Mouse (Mus musculus) hindbrain, embryonic 16.5 days (tissue): Measurements from ENCODE around the gene Tchhl1. TPM values are rescaled to one million over a fixed set of nuclear protein-coding genes. Genes with fewer than 3 reads are reported as not detected.
"Not testable (repeated sequence)": the region's sequence is repeated elsewhere in the genome, so short reads cannot be mapped to it uniquely, and the experiment has no call there.

ENCODE experiments used
- ATAC-seq: fragments of 200-750 bp; cut with Nextera tagmentation; 2 replicates; pipeline ENCODE4 v1.8.0; 2017; ENCODE audit warnings: moderate TSS enrichment, moderate library complexity
- H3K27ac ChIP-seq: fragments of 300-500 bp; sonication (generic); 2 replicates; pipeline ENCODE4 v1.5.1; 2014; ENCODE audit warnings: low read depth, mild to moderate bottlenecking, control low read depth, low read length, moderate library complexity
- H3K27me3 ChIP-seq: fragments of 300-500 bp; sonication (generic); replicated peaks from 2 replicates; pipeline ENCODE4 v1.6.1; 2014; ENCODE audit warnings: low read length; ENCODE audit not compliant: control insufficient read depth, insufficient read depth
- H3K36me3 ChIP-seq: fragments of 300-500 bp; sonication (generic); 2 replicates; pipeline ENCODE4 v1.6.1; 2014; ENCODE audit warnings: mild to moderate bottlenecking, low read length, moderate library complexity, mixed read lengths; ENCODE audit not compliant: control insufficient read depth, insufficient read depth
- H3K4me1 ChIP-seq: fragments of 300-500 bp; sonication (generic); 2 replicates; pipeline ENCODE4 v1.6.1; 2014; ENCODE audit warnings: low read depth, low read length; ENCODE audit not compliant: control insufficient read depth, insufficient read depth
- H3K4me2 ChIP-seq: fragments of 300-500 bp; sonication (generic); 2 replicates; pipeline ENCODE4 v1.6.1; 2014; ENCODE audit warnings: mild to moderate bottlenecking, low read length, control low read depth, moderate library complexity
- H3K4me3 ChIP-seq: fragments of 300-500 bp; sonication (generic); 2 replicates; pipeline ENCODE4 v1.5.1; 2014; ENCODE audit warnings: mild to moderate bottlenecking, low read length, control low read depth, moderate library complexity
- H3K9ac ChIP-seq: fragments of 300-500 bp; sonication (generic); 2 replicates; pipeline ENCODE4 v1.6.1; 2014; ENCODE audit warnings: low read depth, mild to moderate bottlenecking, control low read depth, low read length, moderate library complexity
- H3K9me3 ChIP-seq: fragments of 300-500 bp; sonication (generic); 2 replicates; pipeline ENCODE4 v1.6.1; 2014; ENCODE audit warnings: mild to moderate bottlenecking, low read length, moderate library complexity; ENCODE audit not compliant: control insufficient read depth
- WGBS: fragments of 180-500 bp; shearing (Covaris S2); extraction: QIAGEN DNeasy Blood & Tissue Kit; methylation state at CpG from one replicate; pipeline ENCODE4 v1.1.7; 2014; 5-methylcytosine and 5-hydroxymethylcytosine counted together
- polyA plus RNA-seq: library from polyadenylated mRNA; unstranded; fragments of >200 nt; fragmentation: Nextera tagmentation; extraction: Ambion mirVana; gene quantifications from 2 replicates; pipeline ENCODE4 v1.2.1, GENCODE M21; 2015

Gene Tchhl1
- polyA plus RNA-seq, 1 experiment from 2014 or later = not detected

DNA sequence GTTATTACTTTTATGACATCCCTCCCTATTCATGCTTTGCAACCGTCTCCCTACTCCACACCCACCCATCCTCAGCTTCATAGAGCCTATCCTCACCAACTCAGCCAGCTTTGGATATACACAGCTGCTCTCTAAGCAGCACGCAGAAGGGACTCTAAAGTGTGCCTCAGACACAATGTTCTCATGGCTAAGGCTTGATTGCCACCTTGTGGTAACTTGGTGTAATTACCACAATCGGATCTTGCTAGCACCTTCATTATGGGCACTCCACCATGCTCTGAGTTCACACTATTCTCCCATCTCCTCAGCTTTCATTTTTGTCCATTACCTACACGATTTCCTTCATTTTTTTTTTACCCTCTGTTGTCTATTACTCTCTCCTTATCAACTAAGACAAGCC lies 25.4 kb downstream of the Tchhl1 start:
- no peak overlapping the region for H3K4me3 ChIP-seq
- under 1% methylated on average over 4 of the region's 4 CpGs for WGBS

DNA sequence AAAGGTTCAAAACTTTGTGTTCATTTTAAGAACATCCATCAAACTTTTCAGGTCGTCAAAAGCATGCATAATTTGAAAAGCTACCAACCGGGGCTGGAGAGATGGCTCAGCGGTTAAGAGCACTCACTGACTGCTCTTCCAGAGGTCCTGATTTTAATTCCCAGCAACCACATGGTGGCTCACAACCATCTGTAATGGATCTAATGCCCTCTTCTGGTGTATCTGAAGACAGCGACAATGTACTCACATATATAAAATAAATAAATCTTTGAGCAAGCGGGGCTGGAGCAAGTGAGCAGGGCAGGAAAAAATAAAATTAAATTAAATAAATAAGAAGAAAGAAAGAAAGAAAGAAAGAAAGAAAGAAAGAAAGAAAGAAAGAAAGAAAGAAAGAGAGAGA lies 26.2 kb downstream of the Tchhl1 start:
- 36% methylated on average over 5 of the region's 5 CpGs for WGBS
- not testable (repeated sequence) for H3K36me3 ChIP-seq

More for the DNA sequence above, 25.4 kb downstream of the Tchhl1 start:
- H3K9ac ChIP-seq = no peak overlapping the region
- H3K27me3 ChIP-seq = no peaks in the 10 kb centered on the region
- no peaks in the 10 kb centered on the region for H3K36me3 ChIP-seq
- peak; percentile 97 for ATAC-seq
- no peak overlapping the region for H3K4me2 ChIP-seq
- no peaks in the 10 kb centered on the region for H3K4me1 ChIP-seq
- H3K27ac ChIP-seq = no peak overlapping the region
- H3K9me3 ChIP-seq = no peaks in the 10 kb centered on the region

DNA sequence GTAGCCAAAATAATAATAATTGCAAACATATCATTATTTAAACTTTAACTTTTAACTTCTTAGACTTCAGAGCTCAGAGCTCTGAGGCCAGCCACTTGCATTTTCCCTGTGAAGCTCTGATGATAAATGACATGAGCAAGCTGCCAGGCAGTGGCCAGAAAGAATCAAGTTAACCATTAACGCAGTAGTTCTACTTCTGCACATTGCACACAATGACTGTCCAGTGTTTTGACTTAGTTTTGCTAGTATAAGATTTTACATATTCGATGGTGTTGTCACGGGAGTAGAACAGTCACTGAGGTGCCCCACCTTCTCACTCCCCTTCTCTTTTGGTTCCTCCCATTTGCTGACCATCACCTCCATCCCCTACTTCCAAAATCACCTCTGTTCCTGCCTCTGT lies 28.6 kb downstream of the Tchhl1 start:
- ATAC-seq = no peak
- WGBS = 77% methylated on average over 3 of the region's 3 CpGs
- H3K4me3 ChIP-seq = no peak overlapping the region
- H3K27ac ChIP-seq = no peak overlapping the region
- H3K9me3 ChIP-seq = no peaks in the 10 kb centered on the region
- no peaks in the 10 kb centered on the region for H3K27me3 ChIP-seq
- no peaks in the 10 kb centered on the region for H3K4me1 ChIP-seq
- H3K9ac ChIP-seq = no peak overlapping the region
- H3K4me2 ChIP-seq = no peak overlapping the region
- no peaks in the 10 kb centered on the region for H3K36me3 ChIP-seq

More for the DNA sequence above, 26.2 kb downstream of the Tchhl1 start:
- not testable (repeated sequence) for H3K27ac ChIP-seq, H3K27me3 ChIP-seq, H3K4me3 ChIP-seq, H3K4me2 ChIP-seq, H3K4me1 ChIP-seq, H3K9ac ChIP-seq, H3K9me3 ChIP-seq, ATAC-seq

DNA sequence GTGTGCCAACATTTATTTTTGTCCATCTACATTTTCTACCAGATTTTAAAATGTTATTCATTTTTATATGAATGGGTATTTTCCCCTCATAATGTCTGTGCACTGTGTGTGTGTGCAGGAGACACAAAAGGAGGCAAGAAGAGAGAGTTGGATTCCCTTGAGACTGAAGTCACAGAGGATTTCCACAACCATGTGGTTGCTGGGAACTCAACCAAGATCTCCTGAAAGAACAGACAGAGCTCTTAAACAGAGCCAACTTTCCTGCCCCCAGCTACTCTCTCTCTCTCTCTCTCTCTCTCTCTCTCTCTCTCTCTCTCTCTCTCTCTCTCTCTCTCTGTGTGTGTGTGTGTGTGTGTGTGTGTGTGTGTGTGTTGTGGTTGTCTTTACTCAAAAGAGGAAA lies 30.6 kb downstream of the Tchhl1 start:
- Histone ChIP-seq H3K27ac (no peak overlapping the region), H3K36me3 (no peaks in the 10 kb centered on the region), H3K27me3 (no peaks in the 10 kb centered on the region), H3K4me1 (no peaks in the 10 kb centered on the region), H3K4me3 (no peak overlapping the region), H3K9me3 (no peaks in the 10 kb centered on the region), H3K4me2 (no peak overlapping the region), H3K9ac (no peak overlapping the region)
- no peak for ATAC-seq

DNA sequence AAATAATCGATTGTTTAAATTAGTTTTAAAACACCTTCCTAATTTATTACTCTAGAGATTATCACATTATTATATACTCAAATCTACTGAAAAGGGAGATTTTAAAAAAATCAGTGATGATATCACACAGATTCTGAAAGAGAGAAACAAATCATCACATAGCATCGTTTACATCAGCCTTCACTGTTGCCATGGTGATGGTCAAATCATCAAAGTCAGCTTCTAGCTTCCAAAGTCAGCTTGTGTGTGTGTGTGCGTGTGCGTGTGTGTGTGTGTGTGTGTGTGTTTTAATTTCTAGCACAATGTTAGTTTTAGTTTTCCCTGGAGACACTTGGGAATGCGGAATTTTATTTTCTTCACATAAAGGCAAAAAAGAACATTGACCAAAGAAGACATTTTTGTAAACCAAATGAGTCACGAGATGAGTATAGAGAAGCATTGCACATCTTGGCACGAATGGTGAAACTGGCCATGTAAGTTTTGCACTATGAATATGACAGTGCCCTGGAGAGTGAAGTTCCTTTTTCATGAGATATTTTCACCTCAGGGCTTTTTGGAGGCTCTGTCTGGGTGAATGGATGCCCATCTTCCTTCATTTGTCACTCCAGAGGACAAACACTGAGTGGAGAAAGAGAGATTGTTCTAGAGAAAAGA lies 36.1 kb downstream of the Tchhl1 start:
- no peaks in the 10 kb centered on the region for H3K27me3 ChIP-seq
- WGBS = 75% methylated on average over 7 of the region's 7 CpGs
- H3K4me1 ChIP-seq = no peaks in the 10 kb centered on the region
- no peaks in the 10 kb centered on the region for H3K36me3 ChIP-seq
- no peak overlapping the region for H3K9ac ChIP-seq
- no peak for ATAC-seq
- H3K9me3 ChIP-seq = no peaks in the 10 kb centered on the region
- H3K4me2 ChIP-seq = no peak overlapping the region
- H3K4me3 ChIP-seq = no peak overlapping the region
- no peak overlapping the region for H3K27ac ChIP-seq

DNA sequence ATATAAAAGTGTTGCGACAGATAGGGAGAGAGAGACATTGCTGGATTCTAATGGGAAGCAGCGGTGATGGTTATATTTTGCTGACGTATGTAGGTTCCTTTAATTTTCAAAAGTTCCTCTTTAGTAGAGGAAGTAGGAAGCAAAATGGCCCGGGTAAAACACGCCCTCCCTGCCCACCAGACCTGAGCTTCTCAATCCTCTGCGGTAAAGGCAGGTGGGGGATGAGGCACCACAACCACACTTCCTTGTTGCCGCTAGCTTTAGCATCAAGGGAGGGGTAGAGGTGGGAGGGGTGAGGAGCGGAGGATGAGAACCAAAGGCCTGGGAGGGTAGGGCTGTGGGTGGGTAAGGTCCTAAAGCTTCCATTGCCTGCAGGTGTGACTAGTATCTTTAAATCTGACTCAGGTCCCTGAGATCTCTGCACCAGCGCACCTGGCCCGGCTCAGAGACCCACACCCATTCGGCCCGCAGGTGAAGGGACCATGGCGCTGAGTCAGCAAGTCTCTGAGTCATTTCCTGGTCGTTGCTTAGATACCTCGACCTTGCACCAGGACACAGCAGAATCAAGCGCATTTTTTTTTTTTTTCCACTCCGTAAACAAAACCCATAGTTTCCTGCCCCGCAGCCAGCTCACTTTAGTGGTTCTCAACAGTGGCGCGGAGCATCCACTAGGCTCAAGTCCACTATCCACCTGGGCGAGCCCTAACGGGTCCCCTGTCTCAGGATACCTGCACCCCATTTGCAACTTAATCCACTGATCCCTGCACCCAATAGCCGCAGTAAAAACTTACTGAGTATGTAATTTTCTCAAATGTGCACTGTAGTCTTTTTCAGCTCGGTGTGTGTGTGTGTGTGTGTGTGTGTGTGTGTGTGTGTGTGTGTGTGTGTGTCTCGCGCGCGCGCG lies 37.7 kb downstream of the Tchhl1 start:
- H3K27me3 ChIP-seq = no peaks in the 10 kb centered on the region
- no peak overlapping the region for H3K9ac ChIP-seq
- no peaks in the 10 kb centered on the region for H3K36me3 ChIP-seq
- no peak overlapping the region for H3K27ac ChIP-seq
- H3K4me3 ChIP-seq = no peak overlapping the region
- 0 out of 2 replicates have a peak, but pooled peaks have one; percentile 20 for ATAC-seq
- WGBS = 41% methylated on average over 30 of the region's 30 CpGs
- H3K4me2 ChIP-seq = peak overlapping the region; percentile 14; the same call in 1 of the 2 replicates
- no peaks in the 10 kb centered on the region for H3K4me1 ChIP-seq
- no peaks in the 10 kb centered on the region for H3K9me3 ChIP-seq

DNA sequence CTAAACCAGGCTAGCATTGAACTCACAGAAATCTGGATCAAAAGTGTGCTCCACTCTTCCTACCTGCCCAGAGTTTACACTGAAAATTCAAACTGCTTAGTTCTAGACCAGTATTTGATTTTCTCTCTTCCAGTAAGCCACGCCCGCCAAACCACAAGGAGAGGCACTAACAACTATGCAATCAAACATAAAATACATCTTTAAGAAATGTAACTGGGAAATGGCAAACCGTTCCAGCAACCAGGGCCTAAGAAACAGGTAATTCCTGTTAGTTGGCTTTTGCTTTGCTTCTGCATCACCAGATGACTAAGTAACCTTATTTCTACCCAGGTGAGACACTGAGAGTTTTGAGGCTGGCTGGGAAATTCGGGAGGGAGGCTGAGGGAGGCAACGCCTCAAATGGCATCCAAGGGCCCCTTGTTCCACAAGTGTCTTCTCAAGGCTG lies 38.3 kb downstream of the Tchhl1 start:
- Histone ChIP-seq H3K9ac (no peak overlapping the region), H3K4me2 (no peak overlapping the region), H3K9me3 (no peaks in the 10 kb centered on the region), H3K27me3 (no peaks in the 10 kb centered on the region), H3K4me1 (no peaks in the 10 kb centered on the region), H3K27ac (no peak overlapping the region), H3K36me3 (no peaks in the 10 kb centered on the region), H3K4me3 (no peak overlapping the region)
- WGBS = 74% methylated on average over 5 of the region's 5 CpGs
- no peak for ATAC-seq

DNA sequence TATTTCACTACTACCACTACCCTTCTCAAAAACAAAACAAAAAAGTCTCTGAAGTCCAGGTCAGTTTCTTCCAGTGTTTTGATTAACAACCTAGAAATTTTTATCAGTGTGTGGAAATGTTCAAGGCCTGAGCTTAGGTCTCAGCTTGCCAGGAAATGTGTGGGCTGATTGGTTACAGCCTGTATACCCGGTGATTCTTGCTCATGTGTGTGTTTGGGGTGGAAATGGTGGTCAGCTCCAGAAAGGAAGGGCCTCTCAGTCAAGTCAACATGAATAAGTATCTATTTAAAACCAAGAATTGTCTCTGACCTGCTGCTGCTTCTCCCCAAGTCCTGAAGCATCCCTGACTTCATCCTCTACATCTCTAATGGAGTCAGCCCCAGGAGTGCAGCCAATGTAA lies 40.7 kb downstream of the Tchhl1 start:
- H3K36me3 ChIP-seq = no peaks in the 10 kb centered on the region
- H3K27ac ChIP-seq = no peak overlapping the region
- no peaks in the 10 kb centered on the region for H3K4me1 ChIP-seq
- no peak overlapping the region for H3K4me2 ChIP-seq
- no peaks in the 10 kb centered on the region for H3K27me3 ChIP-seq
- no peaks in the 10 kb centered on the region for H3K9me3 ChIP-seq
- WGBS = 81% methylated on average over 1 of the region's 1 CpGs
- ATAC-seq = no peak
- H3K9ac ChIP-seq = no peak overlapping the region
- H3K4me3 ChIP-seq = no peak overlapping the region

DNA sequence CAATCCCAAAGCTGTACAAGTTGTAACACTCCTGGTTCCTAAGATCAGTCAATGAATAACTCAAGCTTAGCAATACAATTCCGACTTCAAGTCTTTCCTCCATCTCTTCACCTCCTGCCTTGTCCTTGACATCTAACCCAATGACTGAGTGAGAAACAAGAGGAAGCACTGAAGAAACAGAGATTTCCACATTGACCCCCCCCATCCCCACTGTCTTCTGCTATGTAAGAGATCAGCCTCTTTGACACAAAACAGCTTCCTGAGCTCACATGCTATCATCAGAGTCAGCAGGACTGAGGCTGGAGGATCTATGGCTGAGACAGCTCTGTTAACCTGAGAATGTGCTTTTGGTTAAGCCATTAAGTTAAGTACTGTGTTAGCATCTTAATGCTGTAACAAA lies 42.5 kb downstream of the Tchhl1 start:
- Histone ChIP-seq H3K4me1 (no peaks in the 10 kb centered on the region), H3K27me3 (no peaks in the 10 kb centered on the region), H3K27ac (no peak overlapping the region), H3K9me3 (no peaks in the 10 kb centered on the region), H3K4me2 (no peak overlapping the region), H3K4me3 (no peak overlapping the region), H3K36me3 (no peaks in the 10 kb centered on the region), H3K9ac (no peak overlapping the region)
- no peak for ATAC-seq
- WGBS = 88% methylated on average over 1 of the region's 1 CpGs
